Mouse (Mus musculus): ENCODE measurements around the gene Adamtsl3.
A peak's percentile ranks its signal among the peaks of the same experiment; 100 is the strongest.

Gene Adamtsl3

DNA sequence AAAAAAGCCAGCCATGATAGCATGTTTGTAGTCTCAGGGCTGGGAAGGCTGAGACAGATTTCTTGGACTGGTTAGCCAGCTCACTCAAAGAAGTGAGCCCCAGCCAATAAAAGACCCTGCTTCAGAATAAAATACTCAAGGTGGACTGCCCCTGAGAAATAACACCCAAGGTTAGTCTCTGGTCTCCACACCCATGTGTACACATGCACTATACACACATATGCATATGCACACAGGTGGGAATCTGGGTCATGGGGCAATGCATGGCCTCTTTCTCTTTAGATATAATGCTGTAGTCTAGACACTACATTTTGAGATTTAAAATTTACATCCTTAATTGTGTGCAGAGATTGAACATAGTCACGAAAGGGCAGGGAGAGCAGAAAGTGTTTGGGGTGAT is 88.8 kb downstream of the Adamtsl3 start:
- DNase-seq: no peak

GRCm38 (mm10) chr7:82425374-82425773 is 89.9 kb downstream of the Adamtsl3 start:
- DNase-seq: no peak

- no peak for DNase-seq
Measured at GRCm38 (mm10) chr7:82429447-82429846, 94.0 kb downstream of the Adamtsl3 start.

GRCm38 (mm10) chr7:82431572-82431971 is 96.1 kb downstream of the Adamtsl3 start:
- no peak for DNase-seq

- no peak for DNase-seq
Measured at GRCm38 (mm10) chr7:82433226-82433625, 97.7 kb downstream of the Adamtsl3 start.

- DNase-seq: no peak
Measured at GRCm38 (mm10) chr7:82458376-82458775, 122.9 kb downstream of the Adamtsl3 start.

DNA sequence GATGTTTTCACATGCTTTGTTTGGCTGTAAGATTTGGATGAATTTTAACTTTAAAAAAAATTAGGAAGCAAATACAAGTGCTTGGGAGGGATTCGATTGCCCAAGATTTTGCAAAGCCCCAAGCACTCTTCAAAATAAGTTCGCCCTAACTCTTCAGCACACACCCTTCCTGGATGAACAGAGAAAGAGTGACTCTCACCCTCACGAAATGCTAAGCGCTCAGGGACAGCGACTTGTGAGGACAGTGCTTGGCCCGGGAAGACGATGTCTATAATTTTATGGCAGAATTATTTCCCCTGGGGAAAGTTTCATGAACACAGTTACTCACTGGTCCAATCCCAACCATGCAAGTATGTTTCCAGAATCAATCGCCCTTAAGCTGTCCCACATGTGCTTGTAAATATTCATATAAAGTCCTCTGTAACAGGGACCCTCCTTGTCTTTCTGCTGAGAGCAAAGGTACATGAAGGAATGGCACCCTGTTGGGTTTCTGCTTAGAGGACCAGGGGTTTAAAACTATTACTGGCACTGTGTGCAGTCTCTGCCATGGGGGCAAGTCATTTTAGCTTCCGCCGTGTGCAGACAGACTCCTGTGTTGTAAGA is 127.5 kb downstream of the Adamtsl3 start:
- DNase-seq: no peak

- no peak for DNase-seq
Measured at GRCm38 (mm10) chr7:82464364-82464763, 128.9 kb downstream of the Adamtsl3 start.

DNA sequence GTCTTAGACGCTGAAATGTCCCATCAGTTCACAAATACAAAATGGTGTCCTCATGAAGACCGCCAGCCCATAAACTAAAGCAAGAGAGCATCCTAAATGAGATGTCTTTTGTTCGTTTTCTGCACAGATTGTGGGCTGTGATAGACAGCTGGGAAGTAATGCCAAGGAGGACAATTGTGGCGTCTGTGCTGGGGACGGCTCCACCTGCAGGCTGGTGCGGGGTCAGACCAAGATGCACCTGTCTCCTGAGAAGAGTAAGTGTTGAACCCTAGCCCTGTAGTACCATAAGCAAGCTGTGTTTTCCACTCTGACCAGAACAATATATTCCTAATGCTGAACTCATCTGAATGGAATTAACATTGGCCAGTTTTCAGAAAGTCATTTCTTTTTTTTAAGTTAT is 129.9 kb downstream of the Adamtsl3 start:
- no peak for DNase-seq

GRCm38 (mm10) chr7:82476441-82477221 is 141.1 kb downstream of the Adamtsl3 start:
- no peak for DNase-seq

- no peak for DNase-seq
Measured at GRCm38 (mm10) chr7:82478461-82478860, 143.0 kb downstream of the Adamtsl3 start.

GRCm38 (mm10) chr7:82478861-82479755 is 143.6 kb downstream of the Adamtsl3 start:
- peak; percentile 17 for DNase-seq

DNA sequence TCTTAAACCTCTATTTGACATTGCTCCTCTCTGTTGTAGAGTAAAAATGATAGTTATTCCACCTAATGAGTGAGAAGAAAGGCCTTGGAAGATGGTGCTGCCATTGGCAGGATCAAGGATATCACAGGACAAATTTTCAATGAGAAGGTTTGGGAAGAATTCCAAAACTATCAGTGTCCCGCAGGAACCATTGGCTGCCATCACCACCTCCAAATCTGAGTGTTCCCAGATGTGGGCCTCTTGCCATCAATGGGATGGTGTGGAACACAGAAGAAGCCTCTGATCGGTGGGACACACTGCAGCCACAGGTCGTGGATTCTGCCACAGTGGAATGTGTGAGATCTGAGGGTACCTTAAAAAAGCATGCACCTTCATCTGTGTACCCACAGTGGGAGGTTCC is 147.9 kb downstream of the Adamtsl3 start:
- DNase-seq: no peak

GRCm38 (mm10) chr7:82484834-82485233 is 149.3 kb downstream of the Adamtsl3 start:
- no peak for DNase-seq

DNA sequence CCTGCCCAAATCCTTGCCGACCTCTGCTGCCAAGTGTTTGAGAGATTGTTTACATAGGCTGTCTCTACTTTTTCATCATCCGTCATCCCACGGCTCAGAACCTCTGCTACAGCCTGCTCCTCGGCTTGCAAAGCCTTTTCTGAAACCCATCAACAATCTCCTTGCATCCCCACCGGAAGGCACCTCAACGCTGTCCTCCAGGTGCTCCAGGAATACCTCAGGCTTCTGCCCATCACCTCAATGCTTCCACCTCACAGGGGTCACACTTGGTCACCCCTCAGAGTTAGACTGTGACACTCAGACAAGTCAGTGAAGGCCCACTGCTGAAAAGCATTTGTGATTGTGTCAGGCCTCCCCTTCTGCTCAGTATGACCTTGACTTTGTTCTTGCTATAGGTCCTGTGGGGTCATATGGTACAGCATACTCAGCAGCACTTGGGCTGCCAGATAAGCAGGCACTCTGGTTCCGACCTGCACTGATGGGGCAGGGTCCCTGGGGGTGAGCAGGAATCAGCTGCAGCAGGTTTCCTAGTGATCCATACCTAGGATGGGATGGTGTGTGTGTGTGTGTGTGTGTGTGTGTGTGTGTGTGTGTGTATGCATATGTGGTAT is 150.0 kb downstream of the Adamtsl3 start:
- DNase-seq: no peak

- no peak for DNase-seq
Measured at GRCm38 (mm10) chr7:82491018-82491417, 155.5 kb downstream of the Adamtsl3 start.

DNA sequence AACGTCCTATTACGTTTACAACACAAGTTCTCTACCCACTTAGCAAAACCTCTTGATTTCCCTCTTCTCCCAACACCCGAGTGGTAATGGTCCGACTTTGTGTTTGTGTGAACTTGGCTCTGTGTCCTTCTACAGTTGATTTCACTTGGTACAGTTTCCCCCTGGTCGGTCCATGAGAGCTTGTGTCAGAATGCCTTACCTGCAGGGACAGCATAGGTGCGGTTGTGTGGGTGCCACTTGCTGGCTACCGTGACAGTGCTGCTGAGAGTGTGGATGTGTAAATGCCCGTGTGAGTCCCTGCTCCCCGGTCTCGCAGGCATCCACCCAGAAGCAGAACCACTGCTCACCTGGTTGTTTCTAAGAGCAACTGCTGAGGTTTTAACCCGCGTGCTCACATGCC is 157.4 kb downstream of the Adamtsl3 start:
- no peak for DNase-seq

DNA sequence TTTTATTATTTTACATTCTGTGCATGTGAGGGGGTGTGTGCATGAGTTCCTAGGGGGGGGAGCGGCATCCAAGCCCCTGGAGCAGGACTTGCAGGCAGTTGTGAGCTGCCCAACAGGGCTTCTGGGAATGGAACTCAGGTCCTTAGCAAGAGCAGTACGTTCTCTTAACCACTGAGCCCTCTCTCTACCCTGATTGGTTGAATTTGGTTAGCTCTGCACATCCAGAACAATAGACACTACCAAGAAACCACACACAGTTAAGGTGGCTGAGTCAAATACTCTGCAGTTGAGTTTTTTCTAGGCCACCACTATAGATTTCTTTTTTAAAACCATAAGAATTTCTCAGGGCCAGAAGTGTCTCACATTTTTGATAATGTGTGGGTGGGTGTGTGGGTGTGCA is 158.7 kb downstream of the Adamtsl3 start:
- no peak for DNase-seq

GRCm38 (mm10) chr7:82497064-82497463 is 161.6 kb downstream of the Adamtsl3 start:
- no peak for DNase-seq

GRCm38 (mm10) chr7:82501306-82501705 is 165.8 kb downstream of the Adamtsl3 start:
- no peak for DNase-seq

- DNase-seq: no peak
Measured at GRCm38 (mm10) chr7:82502511-82502910, 167.0 kb downstream of the Adamtsl3 start.

- DNase-seq: peak; percentile 65
Measured at GRCm38 (mm10) chr7:82504101-82504500, 168.6 kb downstream of the Adamtsl3 start.

GRCm38 (mm10) chr7:82530583-82530982 is 195.1 kb downstream of the Adamtsl3 start:
- no peak for DNase-seq
